Mouse (Mus musculus) myocyte (in vitro differentiated cells): ENCODE measurements around the gene Gamt.

Experiments used
- E2F4 ChIP-seq: IDR thresholded peaks from one replicate; pipeline ENCODE4 v1.6.1; 2011; ENCODE audit warnings: mild to moderate bottlenecking, control low read depth, moderate library complexity; ENCODE audit not compliant: insufficient read depth
- MYOD1 ChIP-seq, 3 experiments: IDR thresholded peaks; one replicate each; pipeline ENCODE4 v1.6.1; 2011; ENCODE audit warnings: control low read depth in 2 of 3, low read depth in 2 of 3, mild to moderate bottlenecking in 2 of 3, moderate library complexity in 1 of 3; ENCODE audit not compliant: insufficient read length in 2 of 3, control insufficient read depth in 1 of 3
- MYOG ChIP-seq, 3 experiments: IDR thresholded peaks; one replicate each; pipeline ENCODE4 v1.6.1; 2011; ENCODE audit warnings: control low read depth in 2 of 3, low read depth in 2 of 3, mild to moderate bottlenecking in 2 of 3; ENCODE audit not compliant: insufficient read length in 2 of 3, control insufficient read depth in 1 of 3, insufficient read depth in 1 of 3
- POLR2A ChIP-seq: IDR thresholded peaks from one replicate; pipeline ENCODE4 v1.6.1; 2011; ENCODE audit warnings: low read depth, mild to moderate bottlenecking, control low read depth, moderate library complexity; ENCODE audit not compliant: insufficient read length
- SRF ChIP-seq: IDR thresholded peaks from one replicate; pipeline ENCODE4 v1.6.1; 2011; ENCODE audit warnings: low read depth; ENCODE audit not compliant: control insufficient read depth, insufficient read length
- TCF12 ChIP-seq: IDR thresholded peaks from one replicate; pipeline ENCODE4 v1.6.1; 2011; ENCODE audit warnings: mild to moderate bottlenecking, control low read depth; ENCODE audit not compliant: poor library complexity, insufficient read depth, severe bottlenecking
- TCF3 ChIP-seq: IDR thresholded peaks from one replicate; pipeline ENCODE4 v1.6.1; 2011; ENCODE audit warnings: low read depth, control low read depth; ENCODE audit not compliant: insufficient read length
- USF1 ChIP-seq: IDR thresholded peaks from one replicate; pipeline ENCODE4 v1.6.1; 2011; ENCODE audit warnings: low read depth, mild to moderate bottlenecking, control low read depth, moderate library complexity

DNA sequence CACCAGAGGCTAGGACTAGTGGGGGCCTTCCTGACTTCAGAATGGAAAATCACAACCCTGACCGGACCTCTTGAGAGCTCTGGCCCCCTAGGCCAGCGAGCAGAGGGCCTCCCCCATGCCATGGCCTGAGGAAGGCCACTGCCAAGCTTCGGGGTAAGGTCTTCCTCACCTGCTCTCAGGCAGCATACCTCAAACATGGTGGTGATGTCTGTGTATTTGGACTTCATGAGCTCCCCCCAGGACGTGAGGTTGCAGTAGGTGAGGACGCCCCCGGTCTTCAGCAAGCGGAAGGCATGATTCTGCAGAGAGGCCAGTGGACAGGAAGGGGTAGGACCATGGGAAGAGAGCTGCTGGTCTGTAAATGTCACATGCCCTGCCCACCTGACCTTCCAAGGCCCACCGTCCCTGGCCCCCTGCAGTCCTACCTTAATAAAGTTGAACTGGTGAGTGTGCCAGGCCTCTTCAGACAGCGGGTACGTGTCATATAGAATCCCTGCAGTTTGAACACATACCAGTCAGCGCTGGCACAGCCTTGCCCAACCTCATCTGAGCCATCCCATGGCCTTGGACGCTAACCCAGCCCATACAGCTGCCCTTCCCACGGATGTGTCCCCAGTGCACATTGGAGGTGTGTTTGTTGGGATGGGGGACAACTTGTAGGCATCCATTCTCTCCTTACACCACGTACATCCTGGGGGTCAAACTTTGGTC lies 1.9 kb downstream of the Gamt start:
- peak; percentile 14 for TF ChIP-seq POLR2A
- no peak for TF ChIP-seq SRF
- no peak for TF ChIP-seq MYOD1 (IDR thresholded peaks at IDR 0.05; ENCODE audit: control insufficient read depth in 1 of 3, insufficient read length in 2 of 3, low read depth in 2 of 3)
- no peak for TF ChIP-seq TCF3
- no peak for TF ChIP-seq USF1
- no peak for TF ChIP-seq E2F4
- no peak for TF ChIP-seq MYOG (IDR thresholded peaks at IDR 0.05; ENCODE audit: control insufficient read depth in 1 of 3, insufficient read depth in 1 of 3, insufficient read length in 2 of 3, low read depth in 2 of 3)
- no peak for TF ChIP-seq TCF12
